Mouse (Mus musculus) heart, postnatal 0 days (tissue): Measurements from ENCODE around the gene Itih1. TPM values are rescaled to one million over a fixed set of nuclear protein-coding genes. Genes with fewer than 3 reads are reported as not detected.
A peak's percentile ranks its signal among the peaks of the same experiment; 100 is the strongest.

Experiments
- ATAC-seq: fragments of 200-750 bp; cut with Nextera tagmentation; 2 replicates; pipeline ENCODE4 v1.8.0; 2017; ENCODE audit warnings: low read depth, moderate number of reproducible peaks, moderate library complexity; ENCODE audit not compliant: insufficient read depth
- DNase-seq: peaks from one replicate; pipeline ENCODE4 v3.0.0-alpha.2; 2016; ENCODE audit warnings: low spot score
- H3K27ac ChIP-seq: fragments of 300-500 bp; sonication (generic); 2 replicates; pipeline ENCODE4 v1.5.1; 2014; ENCODE audit warnings: low read depth, mild to moderate bottlenecking
- H3K27me3 ChIP-seq: fragments of 300-500 bp; sonication (generic); 2 replicates; pipeline ENCODE4 v1.6.1; 2014; ENCODE audit warnings: low read length, mixed read lengths; ENCODE audit not compliant: control insufficient read depth, insufficient read depth
- H3K36me3 ChIP-seq: fragments of 300-500 bp; sonication (generic); replicated peaks from 2 replicates; pipeline ENCODE4 v1.6.1; 2014; ENCODE audit warnings: low read length, mixed read lengths; ENCODE audit not compliant: control insufficient read depth, insufficient read depth
- H3K4me1 ChIP-seq: fragments of 300-500 bp; sonication (generic); 2 replicates; pipeline ENCODE4 v1.6.1; 2014; ENCODE audit warnings: antibody characterized with exemption; ENCODE audit not compliant: control insufficient read depth, insufficient read depth
- H3K4me2 ChIP-seq: fragments of 300-500 bp; sonication (generic); 2 replicates; pipeline ENCODE4 v1.6.1; 2014; ENCODE audit warnings: low read depth, mild to moderate bottlenecking, low read length, moderate library complexity
- H3K4me3 ChIP-seq: fragments of 300-500 bp; sonication (generic); 2 replicates; pipeline ENCODE4 v1.5.1; 2014; ENCODE audit warnings: low read depth, low read length
- H3K9ac ChIP-seq: fragments of 300-500 bp; sonication (generic); replicated peaks from 2 replicates; pipeline ENCODE4 v1.6.1; 2014; ENCODE audit warnings: low read depth, low read length, mixed read lengths
- H3K9me3 ChIP-seq: fragments of 300-500 bp; sonication (generic); replicated peaks from 2 replicates; pipeline ENCODE4 v1.6.1; 2016; ENCODE audit warnings: low read length; ENCODE audit not compliant: control insufficient read depth
- CTCF ChIP-seq: IDR thresholded peaks from 2 replicates; pipeline ENCODE4 v1.5.1; 2016; ENCODE audit warnings: antibody characterized with exemption, control low read depth, low read depth
- EP300 ChIP-seq: IDR thresholded peaks from 2 replicates; pipeline ENCODE4 v1.6.1; 2016; ENCODE audit warnings: antibody characterized with exemption, low read depth
- WGBS: fragments of 180-500 bp; shearing (Covaris S2); extraction: QIAGEN DNeasy Blood & Tissue Kit; methylation state at CpG from one replicate; pipeline ENCODE4 v1.1.7; 2014; 5-methylcytosine and 5-hydroxymethylcytosine counted together
- polyA plus RNA-seq: library from polyadenylated mRNA; unstranded; fragments of >200 nt; fragmentation: Nextera tagmentation; extraction: Ambion mirVana; gene quantifications from 2 replicates; pipeline ENCODE4 v1.2.1, GENCODE M21; 2015
- total RNA-seq: library from RNA; depleted of rRNA; stranded (reverse); fragments of >200 nt; gene quantifications from 2 replicates; pipeline ENCODE4 v1.2.3, GENCODE M21; 2014; ENCODE audit warnings: low replicate concordance

The Itih1 gene
- total and polyA plus RNA-seq, 2 experiments from 2014 or later, result not detected

GRCm38 (mm10) chr14:30904307-30904706 is 38.8 kb downstream of the Itih1 start:
- H3K4me1 ChIP-seq, result no peaks in the 10 kb centered on the region
- TF ChIP-seq CTCF (no peak), EP300 (no peak)
- ATAC-seq, result no peak

GRCm38 (mm10) chr14:30903036-30903435 is 40.1 kb downstream of the Itih1 start:
- Histone ChIP-seq H3K9me3 (no peaks in the 10 kb centered on the region; the same call in 1 of the 2 replicates), H3K4me2 (no peak overlapping the region), H3K36me3 (no peaks in the 10 kb centered on the region), H3K9ac (no peak overlapping the region), H3K27me3 (no peaks in the 10 kb centered on the region), H3K4me3 (no peak overlapping the region), H3K4me1 (no peaks in the 10 kb centered on the region), H3K27ac (no peak overlapping the region)
- DNase-seq (no peak), ATAC-seq (no peak)
- TF ChIP-seq EP300 (no peak), CTCF (no peak)
- 47% methylated on average over 3 of the region's 3 CpGs for WGBS

More at GRCm38 (mm10) chr14:30904307-30904706, 38.8 kb downstream of the Itih1 start:
- H3K4me3 ChIP-seq, result no peak overlapping the region
- WGBS, result 75% methylated on average over 8 of the region's 8 CpGs
- no peak for DNase-seq
- no peaks in the 10 kb centered on the region for H3K27me3 ChIP-seq
- no peak overlapping the region for H3K27ac ChIP-seq
- no peak overlapping the region for H3K4me2 ChIP-seq
- no peaks in the 10 kb centered on the region for H3K36me3 ChIP-seq
- H3K9ac ChIP-seq, result no peak overlapping the region
- H3K9me3 ChIP-seq, result no peaks in the 10 kb centered on the region; the same call in 1 of the 2 replicates

DNA sequence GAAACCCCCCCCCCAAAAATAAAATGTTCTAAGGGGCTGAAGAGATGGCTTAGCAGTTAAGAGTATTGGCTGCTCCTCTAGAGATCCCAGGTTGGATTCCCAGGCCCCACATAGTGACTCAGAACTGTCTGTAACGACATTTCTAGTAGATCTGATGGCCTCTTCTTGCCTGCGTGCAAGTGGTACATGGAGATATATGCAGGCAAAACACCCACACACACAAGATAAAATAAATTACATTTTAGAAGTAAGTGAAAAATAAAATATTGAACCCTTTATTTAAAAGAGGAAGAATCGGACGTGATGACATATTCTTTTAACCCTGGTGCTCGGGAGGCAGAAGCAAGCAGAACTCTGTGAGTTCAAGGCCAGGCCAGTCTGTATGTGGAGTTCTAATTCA is 40.5 kb downstream of the Itih1 start:
- Histone ChIP-seq H3K4me3 (no peak overlapping the region), H3K4me1 (no peaks in the 10 kb centered on the region), H3K4me2 (no peak overlapping the region), H3K36me3 (no peaks in the 10 kb centered on the region), H3K9me3 (no peaks in the 10 kb centered on the region; the same call in 1 of the 2 replicates), H3K9ac (no peak overlapping the region), H3K27ac (no peak overlapping the region), H3K27me3 (no peaks in the 10 kb centered on the region)
- TF ChIP-seq EP300, result no peak
- no peak for TF ChIP-seq CTCF
- WGBS, result 68% methylated on average over 5 of the region's 5 CpGs
- ATAC-seq (no peak), DNase-seq (no peak)

DNA sequence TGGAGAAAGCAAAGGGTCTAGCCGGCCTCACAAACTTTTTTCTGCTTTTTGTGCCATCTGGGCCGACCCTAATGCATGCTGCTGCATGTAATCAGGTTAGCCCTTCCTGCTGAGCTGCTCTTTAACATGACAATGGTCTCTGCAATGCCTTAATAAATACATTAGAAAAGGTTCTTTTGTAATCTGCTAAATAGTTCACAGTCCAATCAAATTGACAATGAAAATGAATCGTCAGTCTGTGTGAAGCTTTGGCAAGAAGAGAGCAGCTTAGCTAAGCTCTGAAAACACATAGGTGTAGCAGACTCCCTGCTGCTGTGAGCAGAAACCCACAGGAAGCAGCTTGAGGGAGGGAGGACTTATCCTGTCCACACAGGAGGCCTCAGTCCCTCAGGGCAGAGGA is 43.1 kb downstream of the Itih1 start:
- DNase-seq (no peak), ATAC-seq (no peak)
- TF ChIP-seq CTCF, result no peak
- no peak for TF ChIP-seq EP300
- H3K27me3 ChIP-seq, result no peaks in the 10 kb centered on the region
- H3K27ac ChIP-seq, result no peak overlapping the region
- no peaks in the 10 kb centered on the region; the same call in 1 of the 2 replicates for H3K9me3 ChIP-seq
- H3K4me3 ChIP-seq, result no peak overlapping the region
- H3K9ac ChIP-seq, result no peak overlapping the region
- no peaks in the 10 kb centered on the region for H3K4me1 ChIP-seq
- WGBS, result 63% methylated on average over 3 of the region's 3 CpGs
- H3K4me2 ChIP-seq, result no peak overlapping the region
- H3K36me3 ChIP-seq, result no peaks in the 10 kb centered on the region

DNA sequence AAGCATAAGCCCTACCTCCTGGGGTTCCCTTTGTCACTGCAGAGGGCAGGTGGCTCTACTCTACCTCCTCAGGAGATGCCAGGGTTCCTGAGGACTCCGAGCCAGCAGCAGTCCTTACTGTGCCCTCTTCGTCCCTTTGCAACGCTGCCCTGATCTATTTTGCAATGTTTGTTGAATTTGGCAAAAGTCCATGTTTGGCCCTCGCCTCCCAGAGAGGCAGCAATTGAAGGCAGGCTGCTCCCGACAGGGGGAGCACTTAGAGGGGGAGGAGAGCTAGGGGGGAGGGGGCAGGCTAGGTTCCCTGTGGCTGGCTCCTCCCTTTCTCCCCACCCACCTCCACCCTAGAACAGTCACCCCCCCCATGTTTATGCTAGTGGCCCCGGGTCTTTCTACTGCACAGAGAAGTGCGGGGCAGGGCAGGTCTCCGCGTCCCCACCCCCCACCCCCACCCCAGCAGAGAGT is 54.8 kb downstream of the Itih1 start:
- Histone ChIP-seq H3K4me3 (no peak overlapping the region), H3K27ac (no peak overlapping the region), H3K9me3 (no peaks in the 10 kb centered on the region), H3K4me1 (peaks cover 4% of the 10 kb centered on the region; the same call in 1 of the 2 replicates), H3K4me2 (peak overlapping the region; percentile 24; the same call in 1 of the 2 replicates), H3K9ac (no peak overlapping the region), H3K27me3 (no peaks in the 10 kb centered on the region), H3K36me3 (no peaks in the 10 kb centered on the region)
- ATAC-seq (peak; percentile 55), DNase-seq (peak; percentile 51)
- WGBS, result 9% methylated on average over 7 of the region's 9 CpGs
- TF ChIP-seq CTCF, result peak; percentile 41
- no peak for TF ChIP-seq EP300

- Histone ChIP-seq H3K4me2 (no peak within 1 kb of the TSS), H3K9me3 (no peaks in the 10 kb centered on the region), H3K9ac (no peak within 1 kb of the TSS), H3K36me3 (no peaks in the 10 kb centered on the region), H3K27me3 (no peaks in the 10 kb centered on the region), H3K4me3 (no peak within 1 kb of the TSS), H3K4me1 (peaks cover 4% of the 10 kb centered on the region), H3K27ac (no peak within 1 kb of the TSS)
- WGBS, result 75% methylated on average over 3 of the region's 3 CpGs
- TF ChIP-seq CTCF, result no peak
- no peak for TF ChIP-seq EP300
- DNase-seq (no peak), ATAC-seq (no peak)
Observed at GRCm38 (mm10) chr14:30886204-30886603, 56.9 kb downstream of the Itih1 start, which contains the start of gene Itih4. Gene Itih4 (plus strand): TSS chr14:30886476.
